10 mouse cellular contexts compared by ENCODE assay signal in the genomic region with DNA sequence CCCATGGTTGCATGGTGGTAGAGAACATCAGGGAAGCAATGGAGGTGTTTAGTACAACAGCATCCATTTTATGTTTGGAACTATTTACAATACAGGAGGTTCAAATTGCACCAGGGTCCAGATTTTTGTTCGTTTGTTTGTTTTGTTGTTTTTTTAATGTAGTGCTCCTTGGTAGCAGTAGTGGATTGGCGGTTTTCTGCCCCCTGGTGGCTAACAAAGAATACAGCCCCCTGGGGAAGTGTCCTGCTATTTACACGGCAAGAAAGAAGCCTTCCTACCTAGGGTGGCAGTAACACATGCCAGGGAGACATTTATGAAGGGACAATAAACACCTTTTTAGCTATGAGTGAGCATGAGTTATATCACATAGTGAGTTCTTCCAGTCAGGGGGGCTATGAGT. TPM values are rescaled to one million over a fixed set of nuclear protein-coding genes. Genes with fewer than 3 reads are reported as not detected.
A peak's percentile ranks its signal among the peaks of the same experiment; 100 is the strongest.
DNase-seq lines count a peak whose midpoint lies in the region; ATAC-seq and TF ChIP-seq lines count a peak whose summit lies in the region.
"Had no signal": no experiment of that assay in that cellular context is flagged by ENCODE, and none has a peak within 500 bp of the region (broad histone marks: within the 10 kb centered on the region; RNA-seq: fewer than 3 reads in every experiment).

No protein-coding gene starts in this region.

- H3K4me3 ChIP-seq in forebrain, embryonic 14.5 days (ENCODE audit: low read depth, low read length), result no peak overlapping the region
- H3K4me3 ChIP-seq in forebrain, embryonic 13.5 days, result no peak overlapping the region
- no peak overlapping the region for H3K4me3 ChIP-seq in midbrain, postnatal 0 days (ENCODE audit: low read depth, low read length)
- H3K4me3 ChIP-seq in midbrain, embryonic 13.5 days (replicated peaks), result no peak overlapping the region
- H3K4me3 ChIP-seq in embryonic facial prominence, embryonic 10.5 days, result no peak overlapping the region
- no peak overlapping the region for H3K4me3 ChIP-seq in midbrain, embryonic 16.5 days (ENCODE audit: low read depth, low read length)
- H3K4me3 ChIP-seq: neural tube, embryonic 12.5 days had no signal

- H3K4me2 ChIP-seq in forebrain, embryonic 14.5 days (ENCODE audit: low read length), result no peak overlapping the region
- H3K4me2 ChIP-seq in forebrain, embryonic 13.5 days, result no peak overlapping the region
- H3K4me2 ChIP-seq in midbrain, postnatal 0 days (ENCODE audit: low read depth, low read length, poor library complexity, severe bottlenecking), result no peak overlapping the region
- H3K4me2 ChIP-seq in midbrain, embryonic 13.5 days (replicated peaks), result no peak overlapping the region
- H3K4me2 ChIP-seq in midbrain, embryonic 16.5 days (ENCODE audit: low read length), result no peak overlapping the region
- H3K4me2 ChIP-seq: heart, embryonic 11.5 days; neural tube, embryonic 12.5 days had no signal

- ATAC-seq in forebrain, embryonic 14.5 days, result no peak
- ATAC-seq in forebrain, embryonic 13.5 days, result no peak
- ATAC-seq in midbrain, postnatal 0 days (ENCODE audit: low FRiP score), result no peak
- no peak for ATAC-seq in midbrain, embryonic 13.5 days
- ATAC-seq in midbrain, embryonic 16.5 days, result no peak

- peak; percentile 59 for TF ChIP-seq CTCF in midbrain, postnatal 0 days (IDR thresholded peaks at IDR 0.05)

- H3K9me3 ChIP-seq in forebrain, embryonic 14.5 days (replicated peaks; ENCODE audit: control insufficient read depth, low read length), result no peaks in the 10 kb centered on the region
- H3K9me3 ChIP-seq in forebrain, embryonic 13.5 days (replicated peaks), result no peaks in the 10 kb centered on the region
- no peaks in the 10 kb centered on the region for H3K9me3 ChIP-seq in midbrain, postnatal 0 days (ENCODE audit: low read length)
- no peaks in the 10 kb centered on the region for H3K9me3 ChIP-seq in midbrain, embryonic 13.5 days
- H3K9me3 ChIP-seq in embryonic facial prominence, embryonic 10.5 days, result no peaks in the 10 kb centered on the region
- H3K9me3 ChIP-seq in midbrain, embryonic 16.5 days (replicated peaks; ENCODE audit: control insufficient read depth, low read length, poor library complexity, severe bottlenecking), result no peaks in the 10 kb centered on the region
- H3K9me3 ChIP-seq: neural tube, embryonic 12.5 days had no signal

- peaks cover 11% of the 10 kb centered on the region for H3K4me1 ChIP-seq in forebrain, embryonic 14.5 days (ENCODE audit: control insufficient read depth, insufficient read depth, low read length)
- peaks cover 27% of the 10 kb centered on the region for H3K4me1 ChIP-seq in forebrain, embryonic 13.5 days
- peaks cover 14% of the 10 kb centered on the region for H3K4me1 ChIP-seq in midbrain, postnatal 0 days (ENCODE audit: insufficient read depth, low read length)
- peaks cover 25% of the 10 kb centered on the region for H3K4me1 ChIP-seq in midbrain, embryonic 13.5 days (replicated peaks)
- peaks cover 42% of the 10 kb centered on the region for H3K4me1 ChIP-seq in embryonic facial prominence, embryonic 10.5 days
- H3K4me1 ChIP-seq in midbrain, embryonic 16.5 days (ENCODE audit: control insufficient read depth, insufficient read depth, low read length), result peaks cover 14% of the 10 kb centered on the region

- no peak overlapping the region for H3K27ac ChIP-seq in forebrain, embryonic 14.5 days (ENCODE audit: low read depth, low read length)
- no peak overlapping the region for H3K27ac ChIP-seq in forebrain, embryonic 13.5 days
- H3K27ac ChIP-seq in midbrain, postnatal 0 days (ENCODE audit: low read depth, low read length), result no peak overlapping the region
- no peak overlapping the region for H3K27ac ChIP-seq in midbrain, embryonic 13.5 days
- H3K27ac ChIP-seq in embryonic facial prominence, embryonic 10.5 days (replicated peaks), result no peak overlapping the region
- no peak overlapping the region for H3K27ac ChIP-seq in midbrain, embryonic 16.5 days (ENCODE audit: low read length)
- H3K27ac ChIP-seq: neural tube, embryonic 12.5 days had no signal

- no peaks in the 10 kb centered on the region for H3K36me3 ChIP-seq in forebrain, embryonic 14.5 days (ENCODE audit: control insufficient read depth, insufficient read depth, low read length)
- H3K36me3 ChIP-seq in forebrain, embryonic 13.5 days (ENCODE audit: poor library complexity, severe bottlenecking), result no peaks in the 10 kb centered on the region
- H3K36me3 ChIP-seq in midbrain, postnatal 0 days (ENCODE audit: insufficient read depth, low read length), result no peaks in the 10 kb centered on the region
- no peaks in the 10 kb centered on the region for H3K36me3 ChIP-seq in midbrain, embryonic 13.5 days
- H3K36me3 ChIP-seq in embryonic facial prominence, embryonic 10.5 days (replicated peaks), result no peaks in the 10 kb centered on the region
- no peaks in the 10 kb centered on the region for H3K36me3 ChIP-seq in midbrain, embryonic 16.5 days (ENCODE audit: control insufficient read depth, insufficient read depth, low read length)
- H3K36me3 ChIP-seq: neural tube, embryonic 12.5 days had no signal

- H3K9ac ChIP-seq in forebrain, embryonic 14.5 days (ENCODE audit: low read length), result no peak overlapping the region
- H3K9ac ChIP-seq in forebrain, embryonic 13.5 days, result no peak overlapping the region
- no peak overlapping the region for H3K9ac ChIP-seq in midbrain, postnatal 0 days (replicated peaks; ENCODE audit: low read length, poor library complexity, severe bottlenecking)
- H3K9ac ChIP-seq in midbrain, embryonic 13.5 days (replicated peaks), result no peak overlapping the region
- H3K9ac ChIP-seq in midbrain, embryonic 16.5 days (ENCODE audit: low read depth, low read length), result no peak overlapping the region
- H3K9ac ChIP-seq: neural tube, embryonic 12.5 days had no signal

- DNase-seq in forebrain, embryonic 14.5 days (ENCODE audit: low spot score), result peak; percentile 32
- no peak for DNase-seq in midbrain, postnatal 0 days (ENCODE audit: low spot score)
- peak; percentile 29 for DNase-seq in embryonic facial prominence, embryonic 10.5 days (ENCODE audit: low spot score)
- peak; percentile 13 to 18 for DNase-seq in thymus, postnatal 36 days
- no peak for DNase-seq in cerebellum, adult 9-11 months

- WGBS in forebrain, embryonic 14.5 days, result 29% methylated on average over 3 of the region's 3 CpGs
- 36% methylated on average over 3 of the region's 3 CpGs for WGBS in forebrain, embryonic 13.5 days
- WGBS in midbrain, postnatal 0 days, result 30% methylated on average over 3 of the region's 3 CpGs
- WGBS in midbrain, embryonic 13.5 days, result 39% methylated on average over 3 of the region's 3 CpGs
- WGBS in embryonic facial prominence, embryonic 10.5 days, result 33% methylated on average over 3 of the region's 3 CpGs
- 37% methylated on average over 3 of the region's 3 CpGs for WGBS in midbrain, embryonic 16.5 days

- peaks cover 26% of the 10 kb centered on the region for H3K27me3 ChIP-seq in forebrain, embryonic 14.5 days (replicated peaks; ENCODE audit: control insufficient read depth, insufficient read depth, low read length)
- H3K27me3 ChIP-seq in forebrain, embryonic 13.5 days, result peaks cover 38% of the 10 kb centered on the region
- H3K27me3 ChIP-seq in midbrain, postnatal 0 days (ENCODE audit: insufficient read depth, low read length), result peaks cover 21% of the 10 kb centered on the region
- H3K27me3 ChIP-seq in midbrain, embryonic 13.5 days, result peaks cover 54% of the 10 kb centered on the region
- peaks cover 69% of the 10 kb centered on the region for H3K27me3 ChIP-seq in embryonic facial prominence, embryonic 10.5 days (replicated peaks; ENCODE audit: low read depth, poor library complexity, severe bottlenecking)
- peaks cover 28% of the 10 kb centered on the region for H3K27me3 ChIP-seq in midbrain, embryonic 16.5 days (ENCODE audit: control insufficient read depth, insufficient read depth, low read depth, low read length)

RNA-seq across cellular contexts. Expression of a gene that starts 3.3 kb away (rescaled TPM):
- polyA plus RNA-seq in forebrain, embryonic 14.5 days (2014; fragmentation: Nextera tagmentation; extraction: Ambion mirVana), result 0.14 and 0.15 TPM in 2 replicates
- polyA plus RNA-seq in forebrain, embryonic 13.5 days (2015; fragmentation: Nextera tagmentation; extraction: Ambion mirVana), result 0.26 and 0.30 TPM in 2 replicates
- 6.0 and 14.6 TPM in 2 replicates for total RNA-seq in midbrain, postnatal 0 days (2014; rRNA removed)
- polyA plus RNA-seq in midbrain, postnatal 0 days (2015; fragmentation: Nextera tagmentation; extraction: Ambion mirVana), result 0.93 and 1.4 TPM in 2 replicates
- 0.19 and 0.23 TPM in 2 replicates for polyA plus RNA-seq in midbrain, embryonic 13.5 days (2015; fragmentation: Nextera tagmentation; extraction: Ambion mirVana)
- 1.1 and 1.6 TPM in 2 replicates for polyA plus RNA-seq in embryonic facial prominence, embryonic 10.5 days (2016; fragmentation: Nextera tagmentation; extraction: Ambion mirVana)
- polyA plus RNA-seq in midbrain, embryonic 16.5 days (2015; fragmentation: Nextera tagmentation; extraction: Ambion mirVana), result 0.92 and 1.4 TPM in 2 replicates

RNA-seq across cellular contexts. Expression of a gene that starts 55.4 kb away (rescaled TPM):
- polyA plus RNA-seq in forebrain, embryonic 14.5 days (2014; fragmentation: Nextera tagmentation; extraction: Ambion mirVana), result not detected in 2 replicates
- not detected in 2 replicates for polyA plus RNA-seq in forebrain, embryonic 13.5 days (2015; fragmentation: Nextera tagmentation; extraction: Ambion mirVana)
- 0.44 TPM in 1 of 2 replicates, not detected in the other for total RNA-seq in midbrain, postnatal 0 days (2014; rRNA removed)
- 0.10 and 0.28 TPM in 2 replicates for polyA plus RNA-seq in midbrain, postnatal 0 days (2015; fragmentation: Nextera tagmentation; extraction: Ambion mirVana)
- not detected in 2 replicates for polyA plus RNA-seq in midbrain, embryonic 13.5 days (2015; fragmentation: Nextera tagmentation; extraction: Ambion mirVana)
- not detected in 2 replicates for polyA plus RNA-seq in embryonic facial prominence, embryonic 10.5 days (2016; fragmentation: Nextera tagmentation; extraction: Ambion mirVana)
- not detected in 2 replicates for polyA plus RNA-seq in midbrain, embryonic 16.5 days (2015; fragmentation: Nextera tagmentation; extraction: Ambion mirVana)
- polyA plus RNA-seq: neural tube, embryonic 12.5 days had no signal

Comparison
In these comparisons a context has a peak if more than half of its experiments do, and no peak if none do; other contexts are left out.
1. DNase-seq: peak in forebrain, embryonic 14.5 days (single experiment), embryonic facial prominence, embryonic 10.5 days (single experiment) and thymus, postnatal 36 days (2 of 2); none in midbrain, postnatal 0 days (single experiment) and cerebellum, adult 9-11 months (single experiment).